Mouse (Mus musculus): ENCODE results near the gene Vps9d1.
"Not testable (repeated sequence)": the region's sequence is repeated elsewhere in the genome, so short reads cannot be mapped to it uniquely, and the experiment has no call there.

The Vps9d1 gene

DNA sequence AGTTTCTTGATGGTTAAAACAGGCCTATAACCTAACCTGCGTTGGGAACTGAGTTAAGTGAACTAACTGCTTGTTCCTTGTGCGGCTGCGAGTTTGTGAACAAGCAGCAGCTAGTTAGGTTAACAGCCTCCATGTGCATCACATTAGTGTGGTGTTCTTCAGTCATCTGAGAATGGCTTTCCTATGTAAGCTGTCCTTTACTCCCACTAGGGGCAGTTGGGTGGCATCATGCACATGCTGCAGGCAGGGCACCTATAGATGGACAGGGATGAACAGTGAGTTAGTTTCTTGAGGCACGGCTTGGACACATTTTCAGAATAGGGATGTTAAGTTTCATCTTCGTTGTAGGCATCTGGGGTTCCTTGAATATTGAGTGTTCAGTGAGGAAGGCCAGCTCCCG, 1.0 kb upstream of the Vps9d1 start:
- no peak for DNase-seq (ENCODE audit: extremely low read depth, insufficient read length, low spot score)

DNA sequence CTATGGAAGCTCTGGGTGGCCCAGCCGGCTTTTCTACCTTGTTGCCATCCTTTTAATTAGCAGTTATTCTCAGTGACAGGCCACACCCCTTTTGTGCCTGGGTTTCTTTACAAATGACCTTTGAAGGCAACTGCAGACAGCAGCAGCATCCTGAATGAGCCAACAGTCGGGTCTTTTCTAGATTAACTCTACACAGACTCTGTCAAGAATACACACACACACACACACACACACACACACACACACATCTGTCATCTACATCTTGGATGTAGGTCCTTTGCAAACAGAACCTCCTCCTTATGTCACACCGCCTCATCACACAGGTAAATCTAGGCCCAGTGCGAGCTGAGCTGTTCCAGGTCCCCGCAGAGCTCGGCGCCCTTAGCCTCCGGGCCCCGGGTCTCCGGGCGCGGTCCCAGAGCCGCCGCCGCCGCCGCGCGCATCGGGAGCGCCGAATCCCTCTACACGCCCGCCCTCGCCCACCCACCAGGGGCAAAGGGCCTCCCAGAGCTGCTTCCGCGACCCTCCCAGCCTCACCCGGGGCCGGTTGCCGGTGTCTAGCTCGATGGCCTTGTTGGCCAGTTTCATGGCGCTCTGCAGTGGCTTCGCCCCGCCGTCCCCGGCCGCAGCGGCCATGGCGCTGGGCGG, 573 bp downstream of the Vps9d1 start:
- DNase-seq (ENCODE audit: extremely low read depth, insufficient read length, low spot score): no peak

DNA sequence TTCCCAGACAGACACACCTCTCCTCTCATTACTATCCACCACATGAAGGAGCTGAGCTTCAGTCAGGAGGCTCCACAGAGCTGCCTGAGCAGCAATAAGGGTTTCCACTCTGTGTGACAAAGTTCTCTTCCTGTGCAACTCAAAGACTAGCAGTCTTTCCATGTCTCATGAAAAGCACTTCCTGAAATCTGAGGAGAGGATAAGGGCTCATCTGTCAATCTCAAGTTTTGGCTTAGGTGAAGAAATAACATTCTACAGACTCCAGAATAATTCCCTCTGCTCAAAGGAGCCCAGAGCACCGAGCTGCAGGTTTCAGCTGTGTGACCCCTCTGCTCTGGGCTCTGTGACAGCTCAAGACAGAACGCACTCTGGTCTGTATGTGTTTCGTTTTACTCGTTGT, 1.2 kb downstream of the Vps9d1 start:
- DNase-seq (ENCODE audit: extremely low read depth, insufficient read length, low spot score): no peak

- no peak for DNase-seq (ENCODE audit: extremely low read depth, insufficient read length, low spot score)
Observed at GRCm38 (mm10) chr8:123250940-123251339, 3.2 kb downstream of the Vps9d1 start.

DNA sequence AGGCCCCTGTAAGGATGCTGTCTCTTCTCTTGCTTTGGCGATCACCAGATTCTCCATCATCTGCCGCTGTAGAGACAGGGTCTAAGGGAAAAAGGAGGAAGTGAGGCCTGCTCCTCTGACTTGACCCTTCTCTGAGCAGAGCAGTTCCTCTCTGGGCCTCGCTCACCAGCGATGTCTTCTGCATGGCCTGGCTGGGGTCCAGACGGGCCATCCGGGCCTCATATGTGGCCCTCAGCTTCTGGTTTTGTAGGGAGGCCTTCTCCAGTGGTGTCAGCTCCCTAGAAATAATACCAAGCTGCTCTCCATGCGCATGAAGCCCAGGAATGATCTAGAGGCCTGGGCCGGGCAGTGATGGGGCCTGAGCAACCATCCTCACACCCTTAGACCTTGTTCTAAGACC, 5.6 kb downstream of the Vps9d1 start:
- DNase-seq (ENCODE audit: extremely low read depth, insufficient read length, low spot score): no peak

DNA sequence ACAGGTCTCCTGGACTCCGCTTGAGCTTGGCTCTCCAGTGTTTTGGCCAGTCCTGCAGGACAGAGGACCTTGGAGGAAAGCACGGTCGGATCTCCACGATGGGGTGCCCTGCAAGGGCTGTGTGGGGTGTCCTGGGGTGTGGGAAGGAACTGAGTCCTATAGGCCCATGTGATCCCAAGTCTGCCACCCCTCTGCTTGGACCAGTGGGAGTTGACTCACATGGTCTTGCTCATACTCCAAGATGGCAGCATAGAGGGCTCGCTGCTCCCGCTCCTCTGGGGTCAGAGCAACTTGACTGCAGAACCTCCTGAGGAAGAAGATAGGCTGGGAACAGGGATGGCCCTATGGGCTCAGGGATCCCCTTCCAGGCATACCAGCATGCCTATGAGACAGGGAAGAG, 6.4 kb downstream of the Vps9d1 start:
- no peak for DNase-seq (ENCODE audit: extremely low read depth, insufficient read length, low spot score)

DNA sequence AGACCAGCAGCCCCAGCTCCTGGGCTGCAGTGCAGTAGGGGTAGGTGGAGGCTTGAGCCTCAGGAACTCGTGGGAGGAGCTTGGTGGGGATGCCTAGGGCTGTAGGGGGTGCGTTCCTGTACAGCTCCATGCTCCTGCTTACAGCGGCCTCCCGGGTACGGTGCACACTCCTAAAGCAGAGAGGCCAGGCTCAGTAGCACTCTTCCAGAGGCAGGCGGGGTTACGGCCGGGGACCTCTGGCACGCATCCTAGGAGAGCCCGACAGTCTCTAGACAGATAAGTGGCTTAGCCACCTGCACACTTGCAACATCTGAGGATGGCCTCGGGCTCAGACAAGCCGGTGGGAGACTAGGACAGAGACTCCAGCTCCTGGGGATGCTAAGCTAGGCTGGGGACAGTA, 8.6 kb downstream of the Vps9d1 start:
- no peak for DNase-seq (ENCODE audit: extremely low read depth, insufficient read length, low spot score)

DNA sequence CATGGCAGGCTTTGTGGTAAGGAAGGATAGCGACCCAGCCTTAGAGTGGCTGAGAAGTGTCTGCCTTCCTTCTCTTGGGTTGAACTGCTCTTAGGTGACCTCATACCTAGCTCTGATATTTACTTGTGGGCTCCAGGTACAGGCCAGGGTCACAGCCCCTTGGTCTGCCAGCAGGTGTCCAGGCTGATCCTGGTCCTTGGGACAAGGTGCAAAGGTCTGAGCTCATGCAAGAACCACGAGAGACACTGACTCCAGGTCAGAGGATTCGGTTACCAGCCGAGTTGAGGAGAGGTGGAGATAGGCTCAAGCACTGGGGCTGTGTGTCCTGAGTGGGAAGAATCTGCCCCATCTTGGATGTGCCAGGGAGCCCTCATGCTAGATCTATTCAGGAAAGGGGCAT, 9.8 kb downstream of the Vps9d1 start:
- DNase-seq (ENCODE audit: extremely low read depth, insufficient read length, low spot score): no peak

DNA sequence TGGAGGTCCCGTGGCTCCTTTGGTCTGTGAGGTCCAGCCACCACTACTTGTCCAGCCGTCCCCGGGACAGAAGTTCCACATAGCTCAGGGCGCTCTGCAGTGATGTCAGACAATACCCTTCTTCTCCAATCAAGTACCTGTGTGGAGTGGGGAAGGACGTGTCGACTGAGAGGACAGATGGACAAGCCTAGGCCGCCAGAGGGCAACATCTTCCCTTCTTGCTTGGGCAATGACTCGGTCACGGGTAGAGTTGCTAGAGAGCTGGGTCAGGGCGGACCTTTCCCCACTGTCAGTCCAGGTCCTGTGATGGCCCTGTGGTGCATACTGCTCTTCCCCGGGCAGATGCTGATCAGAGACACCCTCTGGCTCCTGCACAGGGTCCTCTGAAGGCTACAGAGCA, 11.1 kb downstream of the Vps9d1 start:
- no peak for DNase-seq (ENCODE audit: extremely low read depth, insufficient read length, low spot score)

GRCm38 (mm10) chr8:123242107-123242923, 11.8 kb downstream of the Vps9d1 start:
- no peak for DNase-seq (ENCODE audit: extremely low read depth, insufficient read length, low spot score)

DNA sequence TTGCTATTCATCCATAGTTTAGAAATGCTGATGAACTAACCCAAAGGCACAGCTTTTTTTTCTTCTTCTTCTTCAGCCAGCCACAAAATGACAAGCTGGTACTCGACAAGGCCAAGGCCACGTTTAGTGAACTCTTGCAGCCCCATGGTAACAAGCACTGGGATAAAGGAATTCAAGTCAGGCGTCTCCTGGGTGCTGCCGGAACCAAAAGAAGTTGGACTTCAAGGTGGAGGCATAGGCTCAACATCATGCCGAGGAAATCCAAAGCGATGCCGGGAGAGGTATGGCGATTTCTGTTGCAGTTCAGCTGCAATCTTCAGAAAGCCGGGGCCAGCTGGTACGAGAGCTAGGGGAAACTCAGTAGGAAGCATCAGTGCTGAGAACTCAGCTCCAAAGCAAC, 14.8 kb downstream of the Vps9d1 start:
- no peak for DNase-seq (ENCODE audit: extremely low read depth, insufficient read length, low spot score)

DNA sequence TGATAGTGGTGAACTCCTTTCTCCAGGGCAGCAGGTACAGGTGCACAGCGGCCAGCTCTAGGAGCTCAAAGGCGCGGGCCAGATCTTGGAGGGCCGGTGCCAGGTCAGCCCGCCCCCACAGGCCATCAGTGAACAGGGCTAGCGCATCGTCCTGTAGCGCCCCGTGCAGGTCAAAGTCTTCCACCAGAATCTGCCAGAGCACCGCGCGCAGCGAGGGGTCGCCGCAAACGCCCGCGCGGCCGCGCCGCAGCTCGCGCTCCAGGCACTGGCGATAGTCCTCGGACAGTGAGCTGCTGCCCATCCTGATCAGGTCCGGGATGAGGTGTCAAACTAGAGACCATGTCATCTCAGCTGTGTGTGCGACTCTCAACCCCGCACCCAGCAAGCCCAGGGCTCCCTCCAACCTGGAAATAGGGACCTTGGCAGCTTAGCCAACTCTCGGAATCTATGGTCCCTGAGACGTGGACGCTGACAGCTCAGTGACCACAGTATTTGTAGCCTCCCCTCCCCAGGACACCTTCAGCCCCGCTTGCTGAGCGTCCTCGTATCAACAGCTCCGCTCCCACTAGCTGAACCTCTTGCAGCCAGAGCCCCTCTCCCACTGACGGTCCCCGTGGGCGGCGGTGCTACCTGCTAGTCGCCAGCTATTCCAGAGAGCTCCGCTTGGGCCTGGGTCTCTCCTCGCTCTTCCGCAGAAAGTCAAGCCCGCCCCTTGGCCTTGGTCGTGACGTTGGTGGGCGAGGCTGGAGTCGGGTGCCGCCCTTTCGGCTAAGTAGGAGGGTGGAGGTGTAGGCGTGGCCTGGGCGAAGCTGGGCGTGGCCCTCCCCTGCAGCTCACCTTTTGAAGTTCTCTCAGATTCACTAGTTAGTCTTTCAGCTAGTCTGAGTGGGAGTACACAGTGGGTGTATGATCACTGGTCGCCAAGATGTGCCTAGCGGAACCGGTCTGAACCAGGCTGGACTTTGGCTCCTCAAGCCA, 18.3 kb downstream of the Vps9d1 start, which contains the start of gene Spata2l:
Gene Spata2l (minus strand): TSS at position 714 of the 978 bp plus-strand sequence.
- peak; percentile 67 for DNase-seq (ENCODE audit: extremely low read depth, insufficient read length, low spot score)

GRCm38 (mm10) chr8:123234918-123235519, 19.1 kb downstream of the Vps9d1 start:
- no peak for DNase-seq (ENCODE audit: extremely low read depth, insufficient read length, low spot score)

DNA sequence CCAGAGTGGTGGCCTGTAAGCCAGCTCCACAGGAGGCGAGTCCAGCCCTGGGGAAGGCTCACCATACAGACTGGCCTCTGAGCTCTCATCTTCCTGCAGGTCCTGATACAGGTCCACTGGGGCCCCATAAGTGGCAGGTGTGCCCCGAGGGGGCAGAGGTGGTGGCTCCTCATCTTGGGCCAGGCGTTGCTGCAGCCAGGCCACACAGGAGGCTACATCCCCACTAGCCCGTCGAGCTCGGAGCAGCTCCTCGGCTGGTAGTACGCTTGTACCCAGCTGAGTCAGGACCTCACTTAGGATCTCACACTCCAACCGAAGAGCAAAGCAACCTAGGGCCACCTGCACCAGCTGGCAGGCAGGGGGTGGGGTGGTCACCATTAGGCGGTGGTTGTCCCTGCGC, 20.4 kb downstream of the Vps9d1 start:
- no peak for DNase-seq (ENCODE audit: extremely low read depth, insufficient read length, low spot score)

GRCm38 (mm10) chr8:123233300-123233699, 20.8 kb downstream of the Vps9d1 start:
- DNase-seq (ENCODE audit: extremely low read depth, insufficient read length, low spot score): no peak

GRCm38 (mm10) chr8:123232553-123232952, 21.6 kb downstream of the Vps9d1 start:
- no peak for DNase-seq (ENCODE audit: extremely low read depth, insufficient read length, low spot score)

DNA sequence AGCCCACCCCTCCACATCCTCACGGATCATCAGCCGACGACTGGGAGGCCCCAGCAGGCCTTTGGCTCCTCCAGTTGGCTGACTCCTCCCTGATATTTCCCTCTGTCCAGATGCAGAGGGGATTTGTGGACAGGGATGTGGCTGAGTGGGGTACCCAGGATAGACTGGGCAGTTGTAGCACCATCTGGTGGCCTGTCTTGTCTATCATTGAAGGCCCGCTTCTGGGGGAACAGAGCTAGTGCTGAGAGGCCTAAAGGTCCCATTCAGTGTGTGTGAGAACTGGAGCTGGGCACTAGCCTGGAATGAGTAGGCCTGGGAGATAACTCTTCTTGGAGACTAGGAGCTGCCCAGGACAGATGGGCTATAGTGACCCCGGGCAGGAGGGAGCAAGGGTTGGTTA, 22.4 kb downstream of the Vps9d1 start:
- DNase-seq (ENCODE audit: extremely low read depth, insufficient read length, low spot score): no peak

- not testable (repeated sequence) for DNase-seq (ENCODE audit: extremely low read depth, insufficient read length, low spot score)
Observed at GRCm38 (mm10) chr8:123230326-123230725, 23.8 kb downstream of the Vps9d1 start.

- no peak for DNase-seq (ENCODE audit: extremely low read depth, insufficient read length, low spot score)
Observed at GRCm38 (mm10) chr8:123228416-123228815, 25.7 kb downstream of the Vps9d1 start.

All from 3134 (cell line).